Mouse (Mus musculus): ENCODE measurements at regions not wholly inside any gene's neighbourhood (a gene's known extent, or its start where the extent isn't known, plus 50 kb on each side); places are given as distances from the start of the nearest gene placed in this dataset.

DNA sequence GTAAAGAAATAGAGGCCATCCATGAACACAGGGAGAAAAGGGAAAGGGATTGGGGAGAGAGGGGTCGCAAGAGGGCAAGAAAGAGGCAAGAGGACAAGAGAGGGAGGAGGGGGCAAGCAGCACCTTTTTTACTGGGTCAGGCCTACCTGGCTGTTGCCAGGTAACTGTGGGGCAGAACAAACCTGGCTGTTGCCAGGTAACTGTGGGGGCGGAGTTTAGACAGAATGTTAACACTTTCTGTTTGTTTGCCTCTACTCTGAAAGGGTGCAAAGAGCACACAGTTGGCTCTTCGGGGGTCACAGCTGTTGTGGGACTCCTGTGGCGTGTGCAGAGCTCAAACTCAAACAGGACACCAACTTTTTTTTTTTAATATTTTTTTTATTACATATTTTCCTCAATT is 62.3 kb upstream of the Kl start:
- TF ChIP-seq CTCF (IDR thresholded peaks at IDR 0.05), result no peak
- no peak for TF ChIP-seq EP300 (IDR thresholded peaks at IDR 0.05)
